Mouse (Mus musculus): Measurements from ENCODE around the gene Gm9732. TPM values are rescaled to one million over a fixed set of nuclear protein-coding genes. Genes with fewer than 3 reads are reported as not detected.
"Not testable (repeated sequence)": the region's sequence is repeated elsewhere in the genome, so short reads cannot be mapped to it uniquely, and the experiment has no call there.

Gene Gm9732
- total RNA-seq (2012; rRNA removed) (0.08 TPM in 1 of 2 replicates, not detected in the other), polyA plus RNA-seq (2012; ENCODE audit: insufficient read depth in 1 of 2, insufficient read length in 2 of 2, low read depth in 1 of 2, low replicate concordance in 2 of 2, missing spikeins in 1 of 2) (not detected)

DNA sequence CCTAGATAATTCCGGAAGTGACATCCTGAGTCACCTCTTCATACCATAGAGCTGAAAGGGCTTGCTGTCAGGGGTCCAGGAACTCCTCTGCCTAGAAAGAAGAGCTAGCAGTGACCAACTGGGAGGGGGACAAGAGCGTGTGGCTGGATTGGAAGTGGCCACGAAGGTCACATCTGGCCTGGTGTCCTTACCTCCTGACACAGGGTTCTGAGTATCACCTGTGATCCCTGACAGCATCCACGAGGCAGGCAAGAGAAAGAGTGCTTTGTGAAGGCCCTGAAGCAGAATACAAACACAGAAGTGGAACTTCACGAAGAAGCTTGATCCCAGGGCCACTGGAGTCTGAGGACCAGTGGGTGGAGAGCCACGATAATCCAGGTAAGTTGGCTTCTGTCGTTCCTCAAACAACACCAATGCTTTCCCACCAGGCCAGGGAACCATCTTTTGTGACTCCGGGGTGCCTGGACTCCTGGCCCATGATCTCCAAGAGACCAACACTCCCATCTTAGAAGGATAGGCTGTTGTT is at the start of gene Gm9732:
Gm9732 (plus strand) TSS at position 51 of the 526 bp plus-strand sequence.
- H3K9me3 ChIP-seq (replicated peaks; ENCODE audit: insufficient read depth, low read length); H3K27me3 ChIP-seq (ENCODE audit: control insufficient read depth in 1 of 2, insufficient read depth in 2 of 2, low read length in 2 of 2); H3K79me2 ChIP-seq (ENCODE audit: control insufficient read depth, insufficient read depth, low read length, poor library complexity); H3K4me1 ChIP-seq (ENCODE audit: control insufficient read depth in 1 of 2, insufficient read depth in 2 of 2, low read length in 2 of 2); H3K4me3 ChIP-seq (ENCODE audit: control insufficient read depth in 1 of 2, insufficient read depth in 1 of 2, low read depth in 2 of 2, low read length in 2 of 2); H3K36me3 ChIP-seq (ENCODE audit: control insufficient read depth in 1 of 2, insufficient read depth in 2 of 2, low read length in 2 of 2); H3K9ac ChIP-seq (ENCODE audit: control insufficient read depth, low read depth, low read length, poor library complexity, severe bottlenecking); DNase-seq (ENCODE audit: low read depth, low spot score); H3K27ac ChIP-seq (ENCODE audit: control insufficient read depth, low read depth, low read length): not testable (repeated sequence)

- H3K9me3 ChIP-seq (replicated peaks; ENCODE audit: insufficient read depth, low read length); DNase-seq (ENCODE audit: low read depth, low spot score); H3K9ac ChIP-seq (ENCODE audit: control insufficient read depth, low read depth, low read length, poor library complexity, severe bottlenecking); H3K27ac ChIP-seq (ENCODE audit: control insufficient read depth, low read depth, low read length); H3K79me2 ChIP-seq (ENCODE audit: control insufficient read depth, insufficient read depth, low read length, poor library complexity); H3K36me3 ChIP-seq (ENCODE audit: control insufficient read depth in 1 of 2, insufficient read depth in 2 of 2, low read length in 2 of 2); H3K27me3 ChIP-seq (ENCODE audit: control insufficient read depth in 1 of 2, insufficient read depth in 2 of 2, low read length in 2 of 2); H3K4me3 ChIP-seq (ENCODE audit: control insufficient read depth in 1 of 2, insufficient read depth in 1 of 2, low read depth in 2 of 2, low read length in 2 of 2); H3K4me1 ChIP-seq (ENCODE audit: control insufficient read depth in 1 of 2, insufficient read depth in 2 of 2, low read length in 2 of 2): not testable (repeated sequence)
Measured at GRCm38 (mm10) chr14:43235204-43235603, 39.6 kb upstream of the Gm9732 start, which contains the start of gene Gm8122. Gene Gm8122, minus strand, starts transcription at chr14:43235304.

DNA sequence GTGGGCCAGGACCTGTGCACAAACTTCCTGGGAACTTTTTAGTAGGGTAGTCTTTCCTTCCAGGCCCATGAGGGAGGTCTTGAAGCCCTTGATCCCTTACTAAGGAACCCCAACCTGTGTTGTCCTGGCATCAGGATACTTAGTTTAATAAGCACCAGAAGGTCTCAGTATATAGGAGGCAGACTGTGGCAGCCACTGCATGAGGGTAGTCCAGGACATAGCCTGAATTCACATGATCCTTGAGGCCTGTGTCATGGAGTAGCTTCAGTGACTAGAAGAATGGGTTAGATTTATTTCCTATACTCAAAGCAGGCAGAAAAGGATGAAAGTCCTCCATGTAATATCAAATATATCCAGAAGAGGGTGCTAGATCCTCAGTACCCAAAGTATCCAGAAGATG is 37.1 kb upstream of the Gm9732 start:
- H3K27ac ChIP-seq (ENCODE audit: control insufficient read depth, low read depth, low read length); DNase-seq (ENCODE audit: low read depth, low spot score); H3K4me1 ChIP-seq (ENCODE audit: control insufficient read depth in 1 of 2, insufficient read depth in 2 of 2, low read length in 2 of 2); H3K9ac ChIP-seq (ENCODE audit: control insufficient read depth, low read depth, low read length, poor library complexity, severe bottlenecking); H3K4me3 ChIP-seq (ENCODE audit: control insufficient read depth in 1 of 2, insufficient read depth in 1 of 2, low read depth in 2 of 2, low read length in 2 of 2); H3K36me3 ChIP-seq (ENCODE audit: control insufficient read depth in 1 of 2, insufficient read depth in 2 of 2, low read length in 2 of 2); H3K27me3 ChIP-seq (ENCODE audit: control insufficient read depth in 1 of 2, insufficient read depth in 2 of 2, low read length in 2 of 2); H3K9me3 ChIP-seq (replicated peaks; ENCODE audit: insufficient read depth, low read length); H3K79me2 ChIP-seq (ENCODE audit: control insufficient read depth, insufficient read depth, low read length, poor library complexity): not testable (repeated sequence)

DNA sequence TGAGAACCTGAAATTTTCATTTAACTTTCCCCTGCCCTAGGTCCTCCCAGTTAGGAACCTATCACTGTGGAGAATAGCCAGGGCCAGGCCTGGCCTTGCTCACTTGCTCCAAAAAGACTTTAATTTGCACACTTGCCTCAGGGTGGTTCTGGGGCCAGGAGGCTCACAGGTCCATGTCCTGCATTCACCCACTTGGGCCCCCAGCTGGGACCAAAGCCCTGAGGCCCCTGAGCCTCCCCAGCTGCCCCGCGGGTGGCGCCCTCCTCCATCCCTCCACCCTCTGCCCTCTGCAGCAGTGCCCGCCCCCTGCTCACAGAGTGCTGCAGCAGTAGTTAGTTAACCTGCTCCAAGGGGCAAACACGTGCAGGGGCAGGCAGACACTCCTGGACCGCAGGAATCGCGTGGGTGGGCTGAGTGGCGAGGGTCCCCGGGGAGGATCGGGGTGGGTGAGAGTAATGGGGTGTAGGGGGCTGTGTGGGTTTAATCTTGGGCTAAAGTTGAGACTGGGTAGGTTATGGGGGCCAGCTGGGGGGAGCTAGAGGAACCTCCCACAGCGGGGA is 25.1 kb upstream of the Gm9732 start:
- DNase-seq (ENCODE audit: low read depth, low spot score); H3K36me3 ChIP-seq (ENCODE audit: control insufficient read depth in 1 of 2, insufficient read depth in 2 of 2, low read length in 2 of 2): not testable (repeated sequence)

GRCm38 (mm10) chr14:43250549-43251253 is 24.1 kb upstream of the Gm9732 start:
- not testable (repeated sequence) for H3K9me3 ChIP-seq (replicated peaks; ENCODE audit: insufficient read depth, low read length); H3K27ac ChIP-seq (ENCODE audit: control insufficient read depth, low read depth, low read length); H3K27me3 ChIP-seq (ENCODE audit: control insufficient read depth in 1 of 2, insufficient read depth in 2 of 2, low read length in 2 of 2); DNase-seq (ENCODE audit: low read depth, low spot score); H3K9ac ChIP-seq (ENCODE audit: control insufficient read depth, low read depth, low read length, poor library complexity, severe bottlenecking); H3K79me2 ChIP-seq (ENCODE audit: control insufficient read depth, insufficient read depth, low read length, poor library complexity); H3K36me3 ChIP-seq (ENCODE audit: control insufficient read depth in 1 of 2, insufficient read depth in 2 of 2, low read length in 2 of 2); H3K4me3 ChIP-seq (ENCODE audit: control insufficient read depth in 1 of 2, insufficient read depth in 1 of 2, low read depth in 2 of 2, low read length in 2 of 2); H3K4me1 ChIP-seq (ENCODE audit: control insufficient read depth in 1 of 2, insufficient read depth in 2 of 2, low read length in 2 of 2)

More for the DNA sequence above, 25.1 kb upstream of the Gm9732 start:
- H3K79me2 ChIP-seq (ENCODE audit: control insufficient read depth, insufficient read depth, low read length, poor library complexity); H3K9ac ChIP-seq (ENCODE audit: control insufficient read depth, low read depth, low read length, poor library complexity, severe bottlenecking); H3K27me3 ChIP-seq (ENCODE audit: control insufficient read depth in 1 of 2, insufficient read depth in 2 of 2, low read length in 2 of 2); H3K4me3 ChIP-seq (ENCODE audit: control insufficient read depth in 1 of 2, insufficient read depth in 1 of 2, low read depth in 2 of 2, low read length in 2 of 2); H3K27ac ChIP-seq (ENCODE audit: control insufficient read depth, low read depth, low read length); H3K4me1 ChIP-seq (ENCODE audit: control insufficient read depth in 1 of 2, insufficient read depth in 2 of 2, low read length in 2 of 2); H3K9me3 ChIP-seq (replicated peaks; ENCODE audit: insufficient read depth, low read length): not testable (repeated sequence)

DNA sequence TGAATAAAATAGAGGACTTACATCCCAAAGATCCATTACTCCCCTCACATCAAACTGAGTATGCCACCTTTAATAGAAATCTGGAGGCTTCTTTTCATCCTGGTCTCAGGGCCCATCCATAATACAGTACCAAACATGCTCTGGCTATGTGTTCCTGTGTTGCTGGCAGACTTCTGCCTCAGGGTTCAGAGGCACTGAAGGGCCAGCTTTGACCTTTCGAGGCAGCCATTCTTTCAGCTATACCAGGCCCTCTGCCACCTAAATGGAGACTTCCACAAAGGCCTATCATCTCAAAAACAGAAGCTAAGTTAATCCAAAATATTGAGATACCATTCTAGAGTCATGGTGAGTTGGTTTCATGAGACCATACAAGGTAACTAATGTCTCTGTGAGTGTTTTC is 18.3 kb upstream of the Gm9732 start:
- H3K79me2 ChIP-seq (ENCODE audit: control insufficient read depth, insufficient read depth, low read length, poor library complexity); H3K27ac ChIP-seq (ENCODE audit: control insufficient read depth, low read depth, low read length); DNase-seq (ENCODE audit: low read depth, low spot score); H3K9ac ChIP-seq (ENCODE audit: control insufficient read depth, low read depth, low read length, poor library complexity, severe bottlenecking); H3K36me3 ChIP-seq (ENCODE audit: control insufficient read depth in 1 of 2, insufficient read depth in 2 of 2, low read length in 2 of 2); H3K4me3 ChIP-seq (ENCODE audit: control insufficient read depth in 1 of 2, insufficient read depth in 1 of 2, low read depth in 2 of 2, low read length in 2 of 2); H3K9me3 ChIP-seq (replicated peaks; ENCODE audit: insufficient read depth, low read length); H3K4me1 ChIP-seq (ENCODE audit: control insufficient read depth in 1 of 2, insufficient read depth in 2 of 2, low read length in 2 of 2); H3K27me3 ChIP-seq (ENCODE audit: control insufficient read depth in 1 of 2, insufficient read depth in 2 of 2, low read length in 2 of 2): not testable (repeated sequence)

DNA sequence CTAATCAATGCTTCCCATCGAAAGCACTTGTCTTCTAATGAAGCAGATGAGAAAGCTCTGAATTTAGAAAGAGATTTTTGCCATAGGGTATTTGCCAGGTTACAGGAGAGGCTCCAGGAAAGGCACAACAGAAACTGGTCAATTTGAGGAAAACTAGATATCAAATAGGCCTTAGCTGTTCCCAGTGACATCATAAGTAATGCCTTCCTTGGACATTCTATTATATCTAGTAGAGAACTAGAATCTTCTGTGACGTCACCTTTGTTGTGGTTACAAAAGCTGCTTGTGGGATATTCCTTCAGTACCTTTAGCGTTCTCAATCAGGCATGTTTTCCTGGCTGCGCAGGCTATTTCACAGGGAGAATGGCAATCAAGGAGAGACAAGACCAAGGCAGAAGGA is 16.5 kb upstream of the Gm9732 start, which contains the start of gene Gm8126:
Gm8126 (plus strand) TSS at position 301 of the 400 bp plus-strand sequence.
- H3K27ac ChIP-seq (ENCODE audit: control insufficient read depth, low read depth, low read length); H3K27me3 ChIP-seq (ENCODE audit: control insufficient read depth in 1 of 2, insufficient read depth in 2 of 2, low read length in 2 of 2); H3K36me3 ChIP-seq (ENCODE audit: control insufficient read depth in 1 of 2, insufficient read depth in 2 of 2, low read length in 2 of 2); H3K9me3 ChIP-seq (replicated peaks; ENCODE audit: insufficient read depth, low read length); H3K4me3 ChIP-seq (ENCODE audit: control insufficient read depth in 1 of 2, insufficient read depth in 1 of 2, low read depth in 2 of 2, low read length in 2 of 2); H3K79me2 ChIP-seq (ENCODE audit: control insufficient read depth, insufficient read depth, low read length, poor library complexity); H3K4me1 ChIP-seq (ENCODE audit: control insufficient read depth in 1 of 2, insufficient read depth in 2 of 2, low read length in 2 of 2); DNase-seq (ENCODE audit: low read depth, low spot score); H3K9ac ChIP-seq (ENCODE audit: control insufficient read depth, low read depth, low read length, poor library complexity, severe bottlenecking): not testable (repeated sequence)
